Mouse (Mus musculus) lung, embryonic 16.5 days (tissue): ENCODE measurements around the gene OR5BS1P. TPM values are rescaled to one million over a fixed set of nuclear protein-coding genes. Genes with fewer than 3 reads are reported as not detected.

Experiments
- ATAC-seq: fragments of 200-750 bp; cut with Nextera tagmentation; 2 replicates; pipeline ENCODE4 v1.8.0; 2017; ENCODE audit warnings: low read depth, mild to moderate bottlenecking, moderate library complexity
- H3K27ac ChIP-seq: fragments of 300-500 bp; sonication (generic); 2 replicates; pipeline ENCODE4 v1.5.1; 2014; ENCODE audit warnings: mild to moderate bottlenecking, control low read depth, low read length
- H3K27me3 ChIP-seq: fragments of 300-500 bp; sonication (generic); 2 replicates; pipeline ENCODE4 v1.6.1; 2014; ENCODE audit warnings: low read depth, low read length, mixed read lengths; ENCODE audit not compliant: control insufficient read depth, insufficient read depth
- H3K36me3 ChIP-seq: fragments of 300-500 bp; sonication (generic); 2 replicates; pipeline ENCODE4 v1.6.1; 2014; ENCODE audit warnings: low read length; ENCODE audit not compliant: control insufficient read depth, insufficient read depth
- H3K4me1 ChIP-seq: fragments of 300-500 bp; sonication (generic); replicated peaks from 2 replicates; pipeline ENCODE4 v1.6.1; 2014; ENCODE audit warnings: low read length, mixed read lengths; ENCODE audit not compliant: control insufficient read depth, insufficient read depth
- H3K4me2 ChIP-seq: fragments of 300-500 bp; sonication (generic); 2 replicates; pipeline ENCODE4 v1.6.1; 2014; ENCODE audit warnings: low read depth, low read length, control low read depth
- H3K4me3 ChIP-seq: fragments of 300-500 bp; sonication (generic); 2 replicates; pipeline ENCODE4 v1.5.1; 2014; ENCODE audit warnings: mild to moderate bottlenecking, low read length, control low read depth
- H3K9ac ChIP-seq: fragments of 300-500 bp; sonication (generic); 2 replicates; pipeline ENCODE4 v1.6.1; 2014; ENCODE audit warnings: low read length, control low read depth
- H3K9me3 ChIP-seq: fragments of 300-500 bp; sonication (generic); 2 replicates; pipeline ENCODE4 v1.6.1; 2016; ENCODE audit warnings: low read length; ENCODE audit not compliant: control insufficient read depth
- WGBS: fragments of 180-500 bp; shearing (Covaris S2); extraction: QIAGEN DNeasy Blood & Tissue Kit; methylation state at CpG from one replicate; pipeline ENCODE4 v1.1.7; 2014; 5-methylcytosine and 5-hydroxymethylcytosine counted together
- polyA plus RNA-seq: library from polyadenylated mRNA; unstranded; fragments of >200 nt; fragmentation: Nextera tagmentation; extraction: Ambion mirVana; gene quantifications from 2 replicates; pipeline ENCODE4 v1.2.1, GENCODE M21; 2015

OR5BS1P gene
- polyA plus RNA-seq, 1 experiment from 2014 or later, result not detected

- 70% methylated on average over 17 of the region's 17 CpGs for WGBS
- Histone ChIP-seq H3K4me3 (no peak overlapping the region), H3K27me3 (no peaks in the 10 kb centered on the region), H3K9me3 (no peaks in the 10 kb centered on the region), H3K4me1 (no peaks in the 10 kb centered on the region), H3K36me3 (no peaks in the 10 kb centered on the region), H3K9ac (no peak overlapping the region), H3K4me2 (no peak overlapping the region), H3K27ac (no peak overlapping the region)
- no peak for ATAC-seq
Measured at GRCm38 (mm10) chr15:98497631-98498030, 27.9 kb downstream of the OR5BS1P start.

- Histone ChIP-seq H3K36me3 (no peaks in the 10 kb centered on the region), H3K4me3 (no peak overlapping the region), H3K4me1 (no peaks in the 10 kb centered on the region), H3K27ac (no peak overlapping the region), H3K9me3 (no peaks in the 10 kb centered on the region), H3K4me2 (no peak overlapping the region), H3K27me3 (no peaks in the 10 kb centered on the region), H3K9ac (no peak overlapping the region)
- 68% methylated on average over 3 of the region's 3 CpGs for WGBS
- no peak for ATAC-seq
Measured at GRCm38 (mm10) chr15:98503317-98503716, 33.6 kb downstream of the OR5BS1P start.

- Histone ChIP-seq H3K36me3 (no peaks in the 10 kb centered on the region), H3K9me3 (no peaks in the 10 kb centered on the region), H3K4me3 (no peak overlapping the region), H3K27ac (no peak overlapping the region), H3K4me2 (no peak overlapping the region), H3K4me1 (no peaks in the 10 kb centered on the region), H3K9ac (no peak overlapping the region), H3K27me3 (no peaks in the 10 kb centered on the region)
- ATAC-seq, result no peak
- WGBS, result 14% methylated on average over 18 of the region's 18 CpGs
Measured at GRCm38 (mm10) chr15:98504514-98504913, 34.8 kb downstream of the OR5BS1P start.

GRCm38 (mm10) chr15:98506253-98506957 is 36.7 kb downstream of the OR5BS1P start:
- no peak for ATAC-seq
- Histone ChIP-seq H3K4me2 (no peak overlapping the region), H3K9me3 (no peaks in the 10 kb centered on the region), H3K27ac (no peak overlapping the region), H3K4me1 (peaks cover 4% of the 10 kb centered on the region; the same call in 1 of the 2 replicates), H3K36me3 (no peaks in the 10 kb centered on the region), H3K9ac (no peak overlapping the region), H3K27me3 (no peaks in the 10 kb centered on the region), H3K4me3 (no peak overlapping the region)
- WGBS, result 68% methylated on average over 9 of the region's 9 CpGs

- no peak for ATAC-seq
- no peak overlapping the region for H3K9ac ChIP-seq
Measured at GRCm38 (mm10) chr15:98507321-98507720, 37.6 kb downstream of the OR5BS1P start.

GRCm38 (mm10) chr15:98509387-98509786 is 39.7 kb downstream of the OR5BS1P start:
- no peak overlapping the region for H3K27ac ChIP-seq
- no peak overlapping the region for H3K4me3 ChIP-seq
- 60% methylated on average over 2 of the region's 2 CpGs for WGBS
- ATAC-seq, result no peak
- peaks cover 4% of the 10 kb centered on the region for H3K4me1 ChIP-seq
- no peak overlapping the region for H3K9ac ChIP-seq
- H3K36me3 ChIP-seq, result no peaks in the 10 kb centered on the region
- H3K27me3 ChIP-seq, result no peaks in the 10 kb centered on the region
- H3K4me2 ChIP-seq, result no peak overlapping the region
- no peaks in the 10 kb centered on the region for H3K9me3 ChIP-seq

More at GRCm38 (mm10) chr15:98507321-98507720, 37.6 kb downstream of the OR5BS1P start:
- no peaks in the 10 kb centered on the region for H3K27me3 ChIP-seq
- H3K4me2 ChIP-seq, result no peak overlapping the region
- H3K4me1 ChIP-seq, result peaks cover 4% of the 10 kb centered on the region; the same call in 1 of the 2 replicates
- H3K36me3 ChIP-seq, result no peaks in the 10 kb centered on the region
- H3K27ac ChIP-seq, result no peak overlapping the region
- WGBS, result 85% methylated on average over 6 of the region's 6 CpGs
- H3K9me3 ChIP-seq, result no peaks in the 10 kb centered on the region
- no peak overlapping the region for H3K4me3 ChIP-seq

- Histone ChIP-seq H3K27me3 (no peaks in the 10 kb centered on the region), H3K36me3 (no peaks in the 10 kb centered on the region), H3K4me2 (peak overlapping the region; percentile 56), H3K4me1 (peaks cover 4% of the 10 kb centered on the region), H3K4me3 (peak overlapping the region; percentile 24; the same call in 1 of the 2 replicates), H3K9me3 (no peaks in the 10 kb centered on the region), H3K27ac (no peak overlapping the region), H3K9ac (peak overlapping the region; percentile 54; the same call in 1 of the 2 replicates)
- ATAC-seq, result peak; percentile 31; the same call in 1 of the 2 replicates
- 27% methylated on average over 25 of the region's 25 CpGs for WGBS
Measured at GRCm38 (mm10) chr15:98510438-98511385, 41.0 kb downstream of the OR5BS1P start.

- Histone ChIP-seq H3K9ac (no peak overlapping the region), H3K9me3 (no peaks in the 10 kb centered on the region), H3K27me3 (no peaks in the 10 kb centered on the region), H3K36me3 (no peaks in the 10 kb centered on the region), H3K27ac (no peak overlapping the region), H3K4me1 (peaks cover 4% of the 10 kb centered on the region), H3K4me3 (no peak overlapping the region), H3K4me2 (0 out of 2 replicates have a peak overlapping the region, but pooled peaks have one; percentile 16)
- 49% methylated on average over 13 of the region's 13 CpGs for WGBS
- ATAC-seq, result no peak
Measured at GRCm38 (mm10) chr15:98511386-98511928, 41.8 kb downstream of the OR5BS1P start.

GRCm38 (mm10) chr15:98512232-98512631 is 42.5 kb downstream of the OR5BS1P start:
- H3K27me3 ChIP-seq, result no peaks in the 10 kb centered on the region
- H3K9me3 ChIP-seq, result no peaks in the 10 kb centered on the region
- WGBS, result 37% methylated on average over 8 of the region's 8 CpGs
- no peak overlapping the region for H3K9ac ChIP-seq
- H3K27ac ChIP-seq, result no peak overlapping the region
- H3K36me3 ChIP-seq, result no peaks in the 10 kb centered on the region
- H3K4me3 ChIP-seq, result no peak overlapping the region
- H3K4me2 ChIP-seq, result no peak overlapping the region
- peaks cover 4% of the 10 kb centered on the region for H3K4me1 ChIP-seq
- no peak for ATAC-seq
